Mouse (Mus musculus) kidney, embryonic 14.5 days (tissue): Measurements from ENCODE around the gene Tmem132b. TPM values are rescaled to one million over a fixed set of nuclear protein-coding genes. Genes with fewer than 3 reads are reported as not detected.

Source experiments
- ATAC-seq: fragments of 200-750 bp; cut with Nextera tagmentation; 2 replicates; pipeline ENCODE4 v1.8.0; 2017; ENCODE audit warnings: moderate number of reproducible peaks, mild to moderate bottlenecking, moderate TSS enrichment, moderate library complexity; ENCODE audit not compliant: low FRiP score, low TSS enrichment
- H3K27ac ChIP-seq: fragments of 300-500 bp; sonication (generic); 2 replicates; pipeline ENCODE4 v1.5.1; 2014; ENCODE audit warnings: low read depth, mild to moderate bottlenecking, low read length, moderate library complexity, mixed read lengths
- H3K27me3 ChIP-seq: fragments of 300-500 bp; sonication (generic); 2 replicates; pipeline ENCODE4 v1.6.1; 2014; ENCODE audit warnings: mild to moderate bottlenecking, low read length; ENCODE audit not compliant: control insufficient read depth, insufficient read depth
- H3K36me3 ChIP-seq: fragments of 300-500 bp; sonication (generic); 2 replicates; pipeline ENCODE4 v1.6.1; 2014; ENCODE audit warnings: low read length, mixed read lengths; ENCODE audit not compliant: control insufficient read depth, insufficient read depth
- H3K4me1 ChIP-seq: fragments of 300-500 bp; sonication (generic); 2 replicates; pipeline ENCODE4 v1.6.1; 2014; ENCODE audit warnings: low read length, mixed read lengths; ENCODE audit not compliant: control insufficient read depth, insufficient read depth
- H3K4me2 ChIP-seq: fragments of 300-500 bp; sonication (generic); replicated peaks from 2 replicates; pipeline ENCODE4 v1.6.1; 2014; ENCODE audit warnings: low read depth, mild to moderate bottlenecking, low read length
- H3K4me3 ChIP-seq: fragments of 300-500 bp; sonication (generic); 2 replicates; pipeline ENCODE4 v1.5.1; 2014; ENCODE audit warnings: mild to moderate bottlenecking, low read length
- H3K9ac ChIP-seq: fragments of 300-500 bp; sonication (generic); 2 replicates; pipeline ENCODE4 v1.6.1; 2014; ENCODE audit warnings: low read depth, mild to moderate bottlenecking, low read length, moderate library complexity
- H3K9me3 ChIP-seq: fragments of 300-500 bp; sonication (generic); 2 replicates; pipeline ENCODE4 v1.6.1; 2016; ENCODE audit warnings: low read length; ENCODE audit not compliant: control insufficient read depth
- WGBS: fragments of 180-500 bp; shearing (Covaris S2); extraction: QIAGEN DNeasy Blood & Tissue Kit; methylation state at CpG from one replicate; pipeline ENCODE4 v1.1.7; 2014; 5-methylcytosine and 5-hydroxymethylcytosine counted together
- polyA plus RNA-seq: library from polyadenylated mRNA; unstranded; fragments of >200 nt; fragmentation: Nextera tagmentation; extraction: Ambion mirVana; gene quantifications from 2 replicates; pipeline ENCODE4 v1.2.1, GENCODE M21; 2014

The Tmem132b gene
- polyA plus RNA-seq, 1 experiment from 2014 or later = 0.46 TPM

DNA sequence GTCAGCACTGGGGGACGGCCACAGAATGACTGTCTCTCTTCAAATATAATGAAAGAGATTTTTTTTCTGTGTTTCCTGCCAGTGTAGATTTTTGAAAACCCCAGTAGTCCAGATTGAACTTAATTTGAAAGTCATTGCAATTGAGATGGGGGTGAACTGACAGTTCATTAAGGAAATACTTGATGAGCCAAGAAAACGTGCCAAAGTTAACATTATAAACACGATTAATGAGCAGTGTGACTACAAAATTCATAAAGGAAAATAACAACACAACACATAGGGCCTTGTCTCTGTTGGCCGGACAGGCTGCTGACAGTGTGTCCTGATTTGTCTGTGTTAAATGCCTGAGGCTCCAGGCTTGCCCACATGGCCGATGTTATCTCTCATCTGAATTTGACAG lies 276.3 kb downstream of the Tmem132b start:
- Histone ChIP-seq H3K4me3 (no peak overlapping the region), H3K36me3 (no peaks in the 10 kb centered on the region), H3K4me1 (no peaks in the 10 kb centered on the region), H3K4me2 (no peak overlapping the region), H3K9me3 (no peaks in the 10 kb centered on the region), H3K9ac (no peak overlapping the region), H3K27me3 (no peaks in the 10 kb centered on the region), H3K27ac (no peak overlapping the region)
- no peak for ATAC-seq
- 86% methylated on average over 5 of the region's 5 CpGs for WGBS

DNA sequence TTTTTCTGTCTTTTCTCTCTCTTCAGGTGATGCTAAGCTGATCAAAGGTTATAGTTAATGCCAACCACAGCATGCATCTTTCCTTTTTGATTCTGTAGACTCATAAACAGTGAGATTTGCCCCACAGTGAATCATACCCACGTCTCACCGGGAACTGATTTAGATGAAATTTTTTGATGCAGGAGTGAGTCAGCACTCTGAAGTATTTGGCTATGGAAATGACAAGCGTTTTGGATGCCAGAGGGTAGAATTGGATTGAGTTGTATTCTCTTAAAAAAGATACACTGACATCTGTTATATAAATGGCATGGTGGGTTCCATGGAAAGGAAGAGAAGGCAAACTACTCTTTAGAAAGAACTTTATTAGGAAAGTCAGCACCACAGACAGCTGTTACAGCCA lies 297.8 kb downstream of the Tmem132b start:
- no peaks in the 10 kb centered on the region for H3K4me1 ChIP-seq
- no peak overlapping the region for H3K9ac ChIP-seq
- H3K36me3 ChIP-seq = no peaks in the 10 kb centered on the region
- 96% methylated on average over 3 of the region's 3 CpGs for WGBS
- no peaks in the 10 kb centered on the region for H3K27me3 ChIP-seq
- no peak for ATAC-seq
- no peak overlapping the region for H3K4me2 ChIP-seq
- H3K27ac ChIP-seq = no peak overlapping the region
- H3K9me3 ChIP-seq = no peaks in the 10 kb centered on the region
- H3K4me3 ChIP-seq = no peak overlapping the region

DNA sequence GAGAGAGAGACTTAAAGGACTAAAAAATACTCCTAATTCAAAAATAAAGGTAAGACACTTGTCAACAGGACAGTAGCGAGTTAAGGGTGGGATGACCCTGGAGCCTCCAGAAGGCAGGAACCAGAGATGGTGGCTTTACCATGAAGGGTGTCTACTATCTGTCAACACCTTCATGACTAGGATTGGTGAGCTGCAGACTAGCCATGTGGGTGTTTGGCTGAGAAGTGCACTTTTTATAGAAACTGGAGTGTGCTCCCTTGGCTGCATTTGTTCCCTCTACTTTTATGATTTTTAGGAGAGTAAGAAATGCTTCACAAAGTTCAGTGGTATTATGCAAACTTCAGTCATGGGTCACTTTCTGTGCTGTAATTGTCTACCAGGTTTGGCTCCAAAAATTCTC lies 304.3 kb downstream of the Tmem132b start:
- H3K4me1 ChIP-seq = no peaks in the 10 kb centered on the region
- no peak overlapping the region for H3K9ac ChIP-seq
- no peak overlapping the region for H3K4me3 ChIP-seq
- H3K36me3 ChIP-seq = no peaks in the 10 kb centered on the region
- H3K27ac ChIP-seq = no peak overlapping the region
- 72% methylated on average over 1 of the region's 1 CpGs for WGBS
- no peak overlapping the region for H3K4me2 ChIP-seq
- no peak for ATAC-seq
- H3K9me3 ChIP-seq = no peaks in the 10 kb centered on the region
- no peaks in the 10 kb centered on the region for H3K27me3 ChIP-seq

DNA sequence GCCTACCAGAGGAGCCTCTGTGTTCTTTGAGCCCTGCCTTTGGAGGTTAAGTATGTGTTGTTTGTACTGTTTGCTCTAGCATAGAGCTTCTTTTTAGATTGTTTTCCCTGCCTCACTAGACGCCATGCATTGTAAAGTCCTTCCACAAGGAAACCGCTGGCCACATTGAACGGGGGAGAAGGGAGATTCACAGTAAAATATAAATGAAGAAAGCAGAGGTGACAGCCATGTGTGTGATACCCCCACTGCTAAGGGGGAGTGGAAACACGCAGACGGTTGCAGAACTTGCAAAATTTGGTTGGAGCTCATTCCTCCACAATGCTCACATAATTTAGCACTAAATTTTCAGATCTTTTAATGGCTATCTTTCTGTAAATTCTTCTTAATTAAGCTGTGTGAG lies 305.2 kb downstream of the Tmem132b start:
- Histone ChIP-seq H3K4me2 (no peak overlapping the region), H3K4me1 (no peaks in the 10 kb centered on the region), H3K36me3 (no peaks in the 10 kb centered on the region), H3K27ac (no peak overlapping the region), H3K27me3 (no peaks in the 10 kb centered on the region), H3K9me3 (no peaks in the 10 kb centered on the region), H3K4me3 (no peak overlapping the region), H3K9ac (no peak overlapping the region)
- no peak for ATAC-seq
- WGBS = 78% methylated on average over 5 of the region's 5 CpGs

Other genes with a start within 250 kb of the Tmem132b start
- gene Scarb1, start 190.7 kb upstream of the Tmem132b start, polyA plus RNA-seq = 34.8 and 48.8 TPM in 2 replicates
- gene Gm10382, start 142.5 kb upstream of the Tmem132b start, polyA plus RNA-seq = 0.16 and 0.41 TPM in 2 replicates
- gene Ubc, start 141.6 kb upstream of the Tmem132b start, polyA plus RNA-seq = 715 and 1,051 TPM in 2 replicates
- 7.7 and 14.4 TPM in 2 replicates for gene Dhx37, start 97.7 kb upstream of the Tmem132b start, polyA plus RNA-seq
- gene Bri3bp, start 90.2 kb upstream of the Tmem132b start, polyA plus RNA-seq = 29.6 and 39.8 TPM in 2 replicates
- gene Aacs, start 56.0 kb upstream of the Tmem132b start, polyA plus RNA-seq = 21.0 and 36.6 TPM in 2 replicates